Mouse (Mus musculus) heart, embryonic 14.5 days (tissue): ENCODE data around the gene Gucy1b1. TPM values are rescaled to one million over a fixed set of nuclear protein-coding genes. Genes with fewer than 3 reads are reported as not detected.
A peak's percentile ranks its signal among the peaks of the same experiment; 100 is the strongest.

Experiments used
- ATAC-seq: fragments of 200-750 bp; cut with Nextera tagmentation; 2 replicates; pipeline ENCODE4 v1.8.0; 2017; ENCODE audit warnings: low read depth, moderate TSS enrichment; ENCODE audit not compliant: insufficient number of reproducible peaks, insufficient read depth, low FRiP score
- H3K27ac ChIP-seq, 2 experiments: fragments of 200-500 bp in 1 of 2; fragments of 300-500 bp in 1 of 2; sonication (generic) in 1 of 2; replicated peaks in 1 of 2; 2 replicates each; pipeline ENCODE4 v1.5.1; 2012 to 2014; ENCODE audit warnings: low read depth in 2 of 2, low read length in 2 of 2, control low read depth in 1 of 2, mild to moderate bottlenecking in 1 of 2, mixed read lengths in 1 of 2; ENCODE audit not compliant: control insufficient read depth in 1 of 2, insufficient read depth in 1 of 2
- H3K27me3 ChIP-seq: fragments of 300-500 bp; sonication (generic); 2 replicates; pipeline ENCODE4 v1.6.1; 2014; ENCODE audit warnings: mild to moderate bottlenecking, low read length, control low read depth; ENCODE audit not compliant: control insufficient read depth, insufficient read depth
- H3K36me3 ChIP-seq: fragments of 300-500 bp; sonication (generic); 2 replicates; pipeline ENCODE4 v1.6.1; 2014; ENCODE audit warnings: mild to moderate bottlenecking, control low read depth, low read length, mixed read lengths; ENCODE audit not compliant: control insufficient read depth, insufficient read depth
- H3K4me1 ChIP-seq, 2 experiments: fragments of 200-500 bp in 1 of 2; fragments of 300-500 bp in 1 of 2; sonication (generic) in 1 of 2; 2 replicates each; pipeline ENCODE4 v1.6.1; 2012 to 2014; ENCODE audit warnings: low read length in 2 of 2, control low read depth in 1 of 2, mixed read lengths in 1 of 2; ENCODE audit not compliant: control insufficient read depth in 2 of 2, insufficient read depth in 2 of 2
- H3K4me2 ChIP-seq: fragments of 300-500 bp; sonication (generic); 2 replicates; pipeline ENCODE4 v1.6.1; 2014; ENCODE audit warnings: mild to moderate bottlenecking, low read length
- H3K4me3 ChIP-seq, 2 experiments: fragments of 200-500 bp in 1 of 2; fragments of 300-500 bp in 1 of 2; sonication (generic) in 1 of 2; 2 replicates each; pipeline ENCODE4 v1.5.1; 2012 to 2014; ENCODE audit warnings: low read length in 2 of 2, mild to moderate bottlenecking in 2 of 2, control low read depth in 1 of 2, low read depth in 1 of 2, moderate library complexity in 1 of 2; ENCODE audit not compliant: control insufficient read depth in 1 of 2, insufficient read depth in 1 of 2
- H3K9ac ChIP-seq: fragments of 300-500 bp; sonication (generic); 2 replicates; pipeline ENCODE4 v1.6.1; 2014; ENCODE audit warnings: mild to moderate bottlenecking, low read length
- H3K9me3 ChIP-seq: fragments of 300-500 bp; sonication (generic); 2 replicates; pipeline ENCODE4 v1.6.1; 2016; ENCODE audit warnings: low read length, control low read depth; ENCODE audit not compliant: control insufficient read depth
- WGBS: fragments of 180-500 bp; shearing (Covaris S2); extraction: QIAGEN DNeasy Blood & Tissue Kit; methylation state at CpG from one replicate; pipeline ENCODE4 v1.1.7; 2014; 5-methylcytosine and 5-hydroxymethylcytosine counted together
- polyA plus RNA-seq: library from polyadenylated mRNA; unstranded; fragments of >200 nt; fragmentation: Nextera tagmentation; extraction: Ambion mirVana; gene quantifications from 2 replicates; pipeline ENCODE4 v1.2.1, GENCODE M21; 2014

Gene Gucy1b1
- polyA plus RNA-seq, 1 experiment from 2014 or later: 62.2 TPM

DNA sequence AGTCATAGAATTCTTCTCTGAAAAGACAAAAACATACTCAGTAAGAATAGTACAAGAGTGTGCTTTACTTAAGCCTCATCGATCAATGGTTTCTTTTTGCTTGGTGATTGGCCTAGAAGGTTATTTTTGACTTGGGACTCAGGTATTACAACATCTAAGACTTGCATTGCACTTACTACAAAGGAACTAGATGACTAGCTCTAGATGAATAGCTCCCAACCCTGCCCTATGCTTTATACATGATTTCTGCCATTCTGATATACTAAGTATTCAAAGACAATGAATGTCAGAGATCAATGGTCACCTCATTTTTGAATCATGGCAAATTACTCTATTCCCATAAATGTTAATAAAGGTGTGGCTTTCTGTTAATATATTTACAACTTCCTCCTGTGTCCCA, 67.5 kb downstream of the Gucy1b1 start:
- Histone ChIP-seq H3K9me3 (no peaks in the 10 kb centered on the region), H3K36me3 (no peaks in the 10 kb centered on the region), H3K27ac (no peak overlapping the region), H3K27me3 (no peaks in the 10 kb centered on the region), H3K9ac (no peak overlapping the region), H3K4me3 (no peak overlapping the region), H3K4me2 (no peak overlapping the region), H3K4me1 (no peaks in the 10 kb centered on the region)
- ATAC-seq: no peak
- WGBS: 76% methylated on average over 1 of the region's 1 CpGs

DNA sequence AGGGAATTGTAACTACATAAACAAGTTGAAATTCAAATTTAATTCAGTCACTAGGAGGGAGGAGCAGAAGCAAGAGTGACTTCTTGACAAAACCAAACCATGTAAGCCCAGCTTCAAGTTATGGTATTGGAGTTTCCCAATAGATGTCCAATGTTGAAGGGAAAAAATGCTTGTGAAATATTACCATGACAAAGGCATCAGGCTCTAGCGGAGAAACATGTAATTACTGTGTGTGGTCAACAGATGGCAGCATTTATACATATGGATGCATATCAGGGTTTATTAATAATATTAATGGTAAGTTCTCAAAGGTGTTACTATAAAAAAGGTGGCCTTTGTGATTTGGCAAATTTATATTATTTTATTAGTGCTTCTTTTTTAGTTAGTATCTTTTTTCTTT, 78.5 kb downstream of the Gucy1b1 start:
- no peak overlapping the region for H3K27ac ChIP-seq
- H3K36me3 ChIP-seq: no peaks in the 10 kb centered on the region
- no peaks in the 10 kb centered on the region for H3K27me3 ChIP-seq
- 8% methylated on average over 1 of the region's 1 CpGs for WGBS
- H3K4me1 ChIP-seq: no peaks in the 10 kb centered on the region
- no peaks in the 10 kb centered on the region for H3K9me3 ChIP-seq
- no peak overlapping the region for H3K4me2 ChIP-seq
- H3K9ac ChIP-seq: no peak overlapping the region
- no peak overlapping the region for H3K4me3 ChIP-seq
- ATAC-seq: no peak

DNA sequence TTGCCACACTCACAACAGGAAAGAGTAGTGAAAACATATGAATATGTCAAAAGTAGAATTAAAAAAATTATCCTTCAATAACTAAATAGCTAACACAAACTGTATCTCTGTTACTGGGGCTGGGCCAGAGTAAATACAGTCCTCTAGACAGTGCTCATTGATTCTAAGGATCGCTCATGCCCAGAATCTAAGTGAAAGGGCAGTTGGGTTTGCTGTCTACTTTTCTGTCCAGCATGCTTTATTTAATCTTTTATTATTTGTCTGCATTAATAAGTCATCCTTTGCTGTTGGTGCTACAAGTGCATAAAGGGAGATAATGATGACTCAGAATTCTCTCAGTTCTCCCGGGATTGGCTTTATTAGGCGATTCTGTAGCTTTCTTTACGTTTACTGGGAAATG, 79.1 kb downstream of the Gucy1b1 start:
- Histone ChIP-seq H3K4me3 (no peak overlapping the region), H3K9me3 (no peaks in the 10 kb centered on the region), H3K4me1 (peaks cover 3 to 6% of the 10 kb centered on the region in 2 experiments; a peak in 3 of 4 replicates), H3K4me2 (no peak overlapping the region), H3K36me3 (no peaks in the 10 kb centered on the region), H3K27ac (no peak overlapping the region), H3K9ac (no peak overlapping the region), H3K27me3 (no peaks in the 10 kb centered on the region)
- 28% methylated on average over 4 of the region's 4 CpGs for WGBS
- ATAC-seq: no peak

DNA sequence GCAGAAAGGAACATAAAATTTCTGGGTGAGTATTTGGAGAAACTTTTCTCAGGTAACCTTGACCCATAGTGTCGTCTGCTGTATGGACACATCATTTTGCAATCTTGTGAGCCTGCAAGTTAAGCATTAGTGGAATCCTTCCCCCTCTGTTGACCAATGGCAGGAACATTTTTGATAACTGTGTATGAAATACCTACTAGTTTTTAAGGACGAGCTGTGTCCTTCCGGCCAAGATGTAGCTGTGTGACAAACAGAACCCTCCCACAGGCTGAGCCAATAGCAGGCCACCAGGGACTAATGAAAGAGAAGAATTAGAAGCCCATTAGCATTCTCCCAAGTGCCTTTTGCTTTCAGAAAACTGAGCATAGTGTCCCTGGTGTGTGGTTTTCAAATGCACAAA, 84.0 kb downstream of the Gucy1b1 start:
- no peak overlapping the region for H3K4me2 ChIP-seq
- no peaks in the 10 kb centered on the region for H3K9me3 ChIP-seq
- peak overlapping the region; percentile 44 to 70; a peak in 3 of 4 replicates for H3K27ac ChIP-seq
- no peak for ATAC-seq
- H3K4me1 ChIP-seq: peaks cover 7 to 14% of the 10 kb centered on the region in 2 experiments; a peak in 3 of 4 replicates
- no peaks in the 10 kb centered on the region for H3K36me3 ChIP-seq
- 27% methylated on average over 3 of the region's 3 CpGs for WGBS
- no peak overlapping the region for H3K9ac ChIP-seq
- no peak overlapping the region for H3K4me3 ChIP-seq
- H3K27me3 ChIP-seq: no peaks in the 10 kb centered on the region

DNA sequence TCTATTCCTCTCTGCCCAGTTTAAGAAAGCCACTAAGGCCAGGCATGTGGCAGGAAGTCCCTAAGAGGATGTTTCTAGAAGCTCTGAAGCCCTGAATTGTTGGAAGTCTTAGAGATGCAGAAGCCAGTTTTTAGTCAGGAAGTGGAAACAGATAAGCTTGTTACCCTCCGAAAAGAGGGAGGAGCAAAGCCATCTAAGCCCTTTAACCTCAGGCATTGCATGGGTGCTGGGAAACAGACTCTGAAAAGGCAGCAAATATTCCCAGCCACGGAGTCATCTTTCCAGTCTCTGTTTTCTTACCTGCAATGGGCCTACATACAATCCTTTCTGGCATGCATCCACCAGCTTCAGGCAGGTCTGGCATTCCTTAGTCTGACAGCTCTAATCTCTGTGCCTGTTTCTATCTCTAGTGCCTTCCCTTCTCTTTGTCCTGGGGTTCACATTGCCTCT, 84.8 kb downstream of the Gucy1b1 start:
- 4% methylated on average over 2 of the region's 2 CpGs for WGBS
- peak; percentile 80 for ATAC-seq
- Histone ChIP-seq H3K36me3 (no peaks in the 10 kb centered on the region), H3K9ac (no peak overlapping the region), H3K27me3 (no peaks in the 10 kb centered on the region), H3K9me3 (no peaks in the 10 kb centered on the region), H3K4me1 (peaks cover 7 to 14% of the 10 kb centered on the region in 2 experiments; a peak in 3 of 4 replicates), H3K4me2 (no peak overlapping the region), H3K27ac (peak overlapping the region; percentile 35 to 64), H3K4me3 (no peak overlapping the region)

DNA sequence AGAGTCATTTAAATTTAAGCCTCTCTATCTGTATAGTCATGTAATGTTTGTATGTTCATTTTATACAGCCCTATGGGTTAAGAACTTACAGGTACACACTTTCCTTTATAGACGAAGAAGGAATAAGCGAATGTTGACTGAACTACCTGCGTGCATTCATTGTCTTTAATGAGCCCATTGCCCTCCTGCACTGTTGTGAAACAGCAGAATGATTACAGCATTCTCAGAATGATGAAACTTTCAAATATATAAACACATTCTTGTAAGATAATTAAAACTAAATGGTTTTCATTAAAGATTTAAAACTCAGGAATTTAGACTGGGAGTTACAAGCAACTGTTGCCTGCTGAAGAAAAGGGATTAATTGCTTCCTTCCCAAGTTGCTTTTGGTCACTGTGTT, 86.9 kb downstream of the Gucy1b1 start:
- H3K4me3 ChIP-seq: no peak overlapping the region
- H3K36me3 ChIP-seq: no peaks in the 10 kb centered on the region
- WGBS: 93% methylated on average over 3 of the region's 3 CpGs
- no peaks in the 10 kb centered on the region for H3K27me3 ChIP-seq
- ATAC-seq: no peak
- no peak overlapping the region for H3K9ac ChIP-seq
- no peak overlapping the region for H3K27ac ChIP-seq
- no peak overlapping the region for H3K4me2 ChIP-seq
- peaks cover 7 to 14% of the 10 kb centered on the region in 2 experiments; a peak in 3 of 4 replicates for H3K4me1 ChIP-seq
- no peaks in the 10 kb centered on the region for H3K9me3 ChIP-seq

DNA sequence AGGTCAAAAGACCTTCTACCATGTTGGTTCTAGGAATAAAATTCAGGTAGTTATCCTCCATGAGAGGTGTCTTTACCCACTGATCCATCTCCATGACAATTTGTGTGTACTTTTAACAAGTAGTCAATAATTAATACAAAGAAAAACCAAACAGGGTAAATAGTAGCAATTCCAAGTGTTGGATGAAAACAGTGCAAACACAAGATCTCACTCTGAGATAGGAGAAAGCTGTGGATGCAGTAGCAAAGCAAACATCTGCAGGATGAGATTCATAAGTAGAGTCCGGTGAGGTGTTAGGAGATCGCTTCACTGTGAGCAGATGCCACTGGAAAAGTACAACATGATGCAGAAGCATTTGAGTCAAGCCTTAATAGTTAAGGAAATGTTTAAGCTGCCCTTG, 88.4 kb downstream of the Gucy1b1 start:
- no peak for ATAC-seq

DNA sequence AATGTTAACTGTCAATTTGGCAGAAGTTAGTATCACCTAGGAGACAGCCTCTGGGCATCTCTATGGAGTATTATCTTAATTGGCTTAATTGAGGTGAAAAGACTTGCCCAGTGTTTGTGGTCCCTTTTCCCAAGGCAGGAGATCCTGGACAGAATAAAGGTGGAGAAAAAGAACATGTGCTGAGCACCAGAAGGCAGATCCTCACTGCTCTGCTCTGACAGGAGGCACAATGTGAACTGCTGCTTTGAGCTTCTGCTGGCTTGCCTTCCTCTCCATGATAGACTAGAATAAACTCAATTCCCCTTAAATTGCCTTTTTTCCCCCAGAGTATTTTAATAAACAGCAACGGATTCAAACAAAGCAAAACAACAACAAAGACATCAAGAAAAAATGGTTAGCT, 89.4 kb downstream of the Gucy1b1 start:
- WGBS: 41% methylated on average over 1 of the region's 1 CpGs
- H3K9me3 ChIP-seq: no peaks in the 10 kb centered on the region
- ATAC-seq: no peak

More for the DNA sequence above, 88.4 kb downstream of the Gucy1b1 start:
- H3K36me3 ChIP-seq: no peaks in the 10 kb centered on the region
- peaks cover 7 to 14% of the 10 kb centered on the region in 2 experiments; a peak in 3 of 4 replicates for H3K4me1 ChIP-seq
- no peaks in the 10 kb centered on the region for H3K27me3 ChIP-seq
- 92% methylated on average over 2 of the region's 2 CpGs for WGBS
- no peak overlapping the region for H3K27ac ChIP-seq
- no peak overlapping the region for H3K9ac ChIP-seq
- no peak overlapping the region for H3K4me2 ChIP-seq
- no peaks in the 10 kb centered on the region for H3K9me3 ChIP-seq
- H3K4me3 ChIP-seq: no peak overlapping the region

More for the DNA sequence above, 89.4 kb downstream of the Gucy1b1 start:
- H3K4me1 ChIP-seq: peaks cover 5 to 8% of the 10 kb centered on the region in 2 experiments; a peak in 3 of 4 replicates
- H3K4me3 ChIP-seq: no peak overlapping the region
- H3K36me3 ChIP-seq: no peaks in the 10 kb centered on the region
- H3K9ac ChIP-seq: no peak overlapping the region
- H3K27me3 ChIP-seq: no peaks in the 10 kb centered on the region
- no peak overlapping the region for H3K4me2 ChIP-seq
- H3K27ac ChIP-seq: no peak overlapping the region
